Mouse (Mus musculus) T-helper 2 cell (primary cell): ENCODE measurements around the gene Tspyl4.

Experiments
- in situ Hi-C: fragments of 300-600 bp; cut with MboI, MseI; formaldehyde crosslinking; loops from one replicate; pipeline ENCODE4 v1.15.1; 2025; ENCODE audit warnings: high pct_unique_total_duplicates

The Tspyl4 gene

GRCm38 (mm10) chr10:34320809-34321208, 23.6 kb downstream of the Tspyl4 start:
- in situ Hi-C loops = no loop called here

GRCm38 (mm10) chr10:34326701-34327100, 29.5 kb downstream of the Tspyl4 start:
- in situ Hi-C loops = no loop called here

GRCm38 (mm10) chr10:34327144-34327543, 29.9 kb downstream of the Tspyl4 start:
- in situ Hi-C loops = no loop called here

GRCm38 (mm10) chr10:34328310-34328709, 31.1 kb downstream of the Tspyl4 start:
- in situ Hi-C loops = no loop called here

- in situ Hi-C loops = no loop called here
Measured at GRCm38 (mm10) chr10:34341014-34341413, 43.8 kb downstream of the Tspyl4 start.

- in situ Hi-C loops = no loop called here
Measured at GRCm38 (mm10) chr10:34341886-34342285, 44.6 kb downstream of the Tspyl4 start.
